Mouse (Mus musculus): ENCODE measurements at regions not wholly inside any gene's neighbourhood (a gene's known extent, or its start where the extent isn't known, plus 50 kb on each side); places are given as distances from the start of the nearest gene placed in this dataset.

DNA sequence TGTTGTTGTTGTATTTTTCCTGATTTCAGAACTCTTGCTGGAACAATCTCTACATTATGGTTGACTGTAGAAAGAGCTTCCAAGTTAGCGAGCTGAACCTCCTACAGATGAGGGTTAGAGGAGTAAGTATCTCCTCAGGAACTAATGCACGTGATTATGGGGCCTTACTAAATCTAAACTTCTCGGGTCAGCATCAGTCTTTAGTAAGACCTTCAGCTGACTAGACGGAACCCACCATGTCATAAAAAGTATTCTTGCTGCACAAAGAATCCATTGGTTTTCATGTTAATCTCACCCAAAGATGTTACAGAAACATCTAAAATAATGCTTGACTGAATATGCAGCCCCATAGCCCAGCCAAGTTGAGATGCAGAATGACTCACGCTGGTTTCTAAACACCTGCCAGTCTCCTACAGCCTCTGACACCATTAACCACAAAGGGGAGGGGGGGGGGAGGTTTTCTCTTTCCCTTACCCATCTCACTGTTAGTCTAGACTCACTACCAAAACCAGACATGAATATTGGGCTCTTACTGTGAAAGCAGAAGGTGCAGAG lies 88.9 kb upstream of the Tbl1xr1 start:
- TF ChIP-seq MAFK (IDR thresholded peaks at IDR 0.05; ENCODE audit: insufficient read depth, low read depth, low read length) (no peak), HCFC1 (IDR thresholded peaks at IDR 0.05; ENCODE audit: borderline replicate concordance, insufficient read depth, low read length) (no peak), CHD2 (IDR thresholded peaks at IDR 0.05; ENCODE audit: low read depth, low read length) (no peak), ZC3H11A (IDR thresholded peaks at IDR 0.05; ENCODE audit: borderline replicate concordance, low read depth, low read length) (no peak), ZNF384 (IDR thresholded peaks at IDR 0.05; ENCODE audit: low read depth, low read length) (no peak)

Data from ES-E14 (cell line).